Mouse (Mus musculus) spleen, adult 12 weeks (tissue): Measurements from ENCODE around the gene Cacnb4.

Experiments used
- DNase-seq: peaks from one replicate; pipeline ENCODE4 v3.0.0; 2022; ENCODE audit warnings: low spot score

The Cacnb4 gene

DNA sequence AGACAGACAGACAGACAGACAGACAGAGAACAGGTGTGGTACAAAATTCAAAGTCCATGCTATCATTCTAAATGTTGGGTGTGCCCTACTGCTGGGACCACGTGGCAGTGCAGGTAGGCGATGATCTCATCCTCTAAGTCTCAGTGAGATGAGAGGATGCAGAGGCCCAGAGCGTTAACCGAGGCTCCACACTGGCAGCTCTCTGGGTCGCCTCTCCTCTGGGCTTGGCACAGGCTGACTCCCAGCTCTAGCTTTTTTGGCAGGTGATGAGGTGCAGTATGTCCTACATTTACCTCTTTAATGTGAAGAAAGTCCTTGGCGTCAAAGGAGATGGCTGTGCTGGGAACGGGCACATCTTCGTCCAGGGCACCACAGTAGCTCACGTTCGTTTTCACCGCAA lies 202.1 kb downstream of the Cacnb4 start:
- no peak for DNase-seq

DNA sequence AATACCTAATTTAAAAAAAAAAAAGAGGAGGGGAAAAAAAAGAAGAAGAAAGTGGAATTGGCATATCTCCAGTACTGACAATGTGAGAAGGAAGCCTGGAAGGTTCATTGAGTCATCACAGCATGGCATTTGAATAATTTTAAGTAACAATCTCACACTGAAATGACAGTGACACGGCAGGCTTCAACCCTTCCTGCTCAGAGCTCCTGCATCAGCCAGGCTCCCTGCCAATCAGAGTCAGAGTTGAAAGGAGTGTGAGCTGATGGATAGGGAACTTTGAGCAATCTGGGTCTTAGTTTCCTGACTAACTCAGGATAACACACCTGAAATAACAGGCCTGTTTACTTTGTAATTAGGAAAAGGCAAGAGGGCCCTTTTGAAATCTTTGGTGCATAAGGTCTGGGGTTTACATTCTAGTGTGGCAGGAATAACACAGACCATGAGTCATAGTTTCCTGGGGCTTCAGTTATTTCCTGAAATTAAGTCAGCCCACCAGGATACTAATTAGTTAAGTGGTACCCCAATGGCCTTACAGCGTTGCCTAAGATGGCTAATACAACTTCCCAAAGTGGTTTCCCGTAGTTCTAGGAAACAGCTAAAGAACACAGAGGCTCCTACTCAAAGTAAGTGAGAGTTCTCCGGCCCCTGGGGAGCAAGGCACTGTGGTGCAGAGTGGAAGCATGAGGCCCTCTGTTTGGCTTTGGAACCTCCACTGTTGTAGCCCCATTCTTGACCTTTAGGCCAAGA lies 204.9 kb downstream of the Cacnb4 start:
- DNase-seq, result no peak

DNA sequence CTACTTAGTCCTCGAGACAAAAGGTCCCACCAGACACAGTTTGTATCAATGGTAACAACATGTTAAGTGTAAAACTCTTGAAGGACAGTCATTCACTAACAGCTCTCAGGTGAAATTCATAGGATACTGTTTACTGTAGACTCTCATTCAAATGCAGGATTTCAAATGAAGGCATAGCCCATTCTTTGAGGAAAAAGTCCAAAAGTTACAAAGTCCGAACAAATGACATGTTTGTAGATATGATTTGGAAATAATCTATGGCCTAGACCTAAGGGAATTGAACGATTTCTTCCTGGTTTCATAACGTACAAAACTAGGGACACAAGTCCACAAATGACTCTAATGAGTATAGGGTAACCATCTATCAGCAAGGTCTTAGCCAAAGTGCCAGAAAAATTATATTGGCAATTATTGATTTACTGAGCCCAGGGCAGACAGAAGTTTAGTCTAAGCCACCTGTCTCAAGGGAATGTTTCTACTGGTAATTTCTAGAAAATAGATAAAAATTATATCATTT lies 206.5 kb downstream of the Cacnb4 start:
- no peak for DNase-seq

DNA sequence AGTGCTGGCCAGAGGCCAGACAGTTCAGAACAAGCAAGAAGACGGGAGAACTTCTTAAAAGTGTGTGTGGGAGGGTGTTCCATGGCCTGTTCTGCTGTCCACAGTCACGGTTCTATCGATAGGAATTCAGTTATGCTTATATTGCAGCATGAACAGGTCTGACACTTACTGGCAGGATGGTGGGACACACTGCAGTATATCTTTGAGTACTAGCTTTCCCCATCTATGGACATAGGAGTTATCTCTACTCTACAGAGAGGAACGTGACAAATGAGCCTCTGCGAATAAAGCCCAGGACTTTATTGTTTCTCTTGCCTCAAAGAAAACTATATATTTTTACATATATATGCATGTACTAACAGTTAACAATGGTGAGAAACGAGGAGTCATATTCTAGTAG lies 209.0 kb downstream of the Cacnb4 start:
- DNase-seq, result no peak

DNA sequence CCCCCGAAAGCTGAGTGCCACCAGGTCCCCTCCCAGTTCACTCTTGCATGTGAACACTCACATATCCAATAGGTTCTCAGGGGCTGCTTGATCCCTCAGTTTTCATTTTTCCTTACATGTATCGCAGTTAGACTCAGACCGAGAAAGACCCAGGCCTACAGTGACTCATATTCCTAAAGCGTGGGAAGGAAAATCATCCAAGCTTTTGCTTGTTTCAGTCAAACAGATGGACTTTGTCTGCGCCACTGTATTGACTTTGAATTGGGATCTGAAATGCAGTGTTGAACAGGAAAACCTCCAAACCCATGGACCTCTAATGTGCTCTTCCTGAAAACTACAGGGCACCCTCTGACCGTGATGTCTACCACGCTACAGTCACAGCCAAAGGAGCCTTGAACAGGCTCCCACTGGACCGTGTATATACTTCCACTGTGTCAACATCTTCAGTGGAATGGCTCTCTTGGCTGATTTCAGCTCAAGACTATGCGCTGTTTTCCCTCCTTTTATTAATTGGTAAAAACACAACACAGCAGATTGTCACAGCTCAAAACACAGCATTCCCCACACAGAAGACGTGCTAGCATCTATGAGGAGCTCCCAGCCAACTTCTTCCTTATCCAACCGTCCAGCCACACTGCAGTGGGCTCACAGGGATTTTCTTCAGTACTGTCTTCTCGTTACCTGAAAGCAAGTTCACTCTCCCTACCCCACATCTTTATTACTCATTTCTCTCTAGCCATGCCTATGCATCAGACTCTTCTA lies 215.2 kb downstream of the Cacnb4 start:
- DNase-seq, result no peak

DNA sequence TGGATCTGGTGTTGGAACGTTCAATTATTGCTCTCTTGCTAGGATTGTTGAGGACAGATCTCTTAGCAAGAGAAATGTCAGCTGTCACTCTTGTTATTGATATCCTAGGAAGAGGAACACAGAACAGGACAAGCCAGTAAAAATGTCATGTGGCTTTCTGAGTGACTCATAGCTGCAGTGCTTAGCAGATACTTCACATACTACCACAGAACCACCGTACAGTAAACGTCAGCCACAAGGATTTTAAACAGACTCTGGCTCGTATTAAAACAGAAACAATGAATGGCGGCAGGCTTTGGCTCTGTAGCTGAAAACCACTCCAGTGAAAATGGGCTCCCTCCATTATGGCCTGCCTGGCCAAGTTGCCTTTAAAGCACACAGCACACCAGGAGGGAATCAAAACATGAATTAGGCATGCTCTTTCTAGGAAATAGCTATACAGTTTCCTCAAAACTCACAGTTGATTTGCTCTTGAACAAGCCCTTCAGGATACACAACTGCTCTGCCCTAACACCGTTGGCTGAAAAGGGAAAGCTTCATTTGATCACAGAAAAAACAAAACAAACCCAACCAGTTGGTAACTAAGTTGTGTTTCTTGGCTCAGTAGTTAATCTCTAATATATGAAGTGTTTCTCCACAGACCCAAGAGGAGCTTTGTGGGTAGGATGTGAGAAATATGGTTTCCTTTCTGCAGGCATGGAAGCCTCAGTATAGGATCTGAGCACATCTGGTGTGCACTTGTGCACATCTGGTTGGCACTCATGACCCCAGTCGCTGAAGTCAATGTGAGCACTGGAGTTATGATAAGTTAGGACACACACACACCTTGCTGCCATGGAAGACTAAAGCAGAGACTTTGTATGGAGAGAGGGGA lies 220.8 kb downstream of the Cacnb4 start:
- no peak for DNase-seq

DNA sequence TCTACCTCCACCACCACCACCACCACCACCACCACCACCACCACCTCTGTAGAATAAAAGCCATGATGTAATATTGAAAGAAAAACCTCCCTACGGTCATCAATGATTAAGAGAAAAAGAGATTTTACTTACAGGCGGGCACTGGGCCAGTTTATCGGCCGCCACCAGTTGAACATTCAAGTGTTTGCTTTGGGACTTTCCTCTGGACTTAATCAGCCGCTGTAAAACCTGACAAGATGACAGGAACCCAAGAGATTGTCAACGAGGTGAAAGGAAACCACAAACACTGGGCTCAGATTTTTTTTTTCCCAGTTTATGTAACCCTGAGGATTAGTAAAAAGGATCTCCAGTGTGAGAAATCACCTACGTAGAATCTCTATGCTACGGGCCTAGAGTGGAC lies 226.8 kb downstream of the Cacnb4 start:
- DNase-seq, result no peak

DNA sequence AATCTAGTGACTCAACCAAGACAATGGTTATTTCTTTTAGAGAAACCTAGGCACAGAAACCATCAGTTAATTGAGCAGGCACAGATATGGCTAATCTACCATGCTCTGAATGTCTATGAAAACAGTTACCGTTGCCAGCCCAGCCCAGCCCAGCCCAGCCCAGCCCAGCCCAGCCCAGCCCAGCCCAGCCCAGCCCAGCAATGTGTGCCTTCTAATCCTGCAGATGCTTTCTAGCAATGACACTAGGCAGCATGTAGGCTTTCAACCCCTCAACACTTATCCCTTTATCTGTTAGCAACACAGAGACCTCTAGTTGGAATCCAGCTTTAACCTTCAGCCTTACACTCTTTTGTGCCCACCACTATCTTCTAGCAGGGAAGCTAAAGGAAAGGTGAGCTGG lies 227.7 kb downstream of the Cacnb4 start:
- DNase-seq, result no peak

DNA sequence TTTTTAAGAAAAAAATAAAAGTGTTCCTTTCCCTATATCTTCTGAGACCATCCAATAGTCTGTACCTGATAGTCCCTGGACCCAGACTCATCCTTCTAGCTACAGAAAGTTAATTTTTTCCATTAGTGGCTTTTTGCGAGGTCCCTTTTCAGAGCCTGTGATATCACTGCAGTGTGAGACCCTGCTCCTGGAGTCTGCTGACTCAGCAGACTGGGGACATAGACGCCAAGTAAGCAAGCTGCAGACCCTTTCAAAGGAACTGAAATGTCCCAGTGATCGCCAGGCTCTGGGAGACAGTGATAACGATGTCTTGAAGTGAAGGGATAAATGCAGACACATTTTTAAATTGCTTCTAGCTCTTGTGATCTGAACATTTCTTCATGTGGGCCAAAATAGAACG lies 230.0 kb downstream of the Cacnb4 start:
- no peak for DNase-seq

DNA sequence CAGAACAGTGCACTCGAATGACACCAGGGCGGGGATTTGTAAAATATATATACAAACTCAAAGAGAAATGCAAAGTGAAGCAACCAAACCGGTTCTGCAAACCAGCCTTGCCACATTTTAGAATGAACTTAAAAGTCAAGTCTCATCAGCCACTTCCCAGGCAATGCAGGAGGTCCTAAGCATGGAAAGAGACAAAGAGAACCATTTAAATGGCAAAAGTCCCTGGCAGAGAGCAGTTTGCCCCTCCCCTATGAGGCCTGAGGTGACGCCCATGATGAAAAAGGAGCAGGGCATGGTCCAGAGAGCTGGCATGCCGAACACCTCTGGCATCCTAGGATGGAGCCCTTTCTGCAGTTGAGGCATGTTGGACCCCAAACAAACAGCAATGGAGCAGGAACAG lies 234.5 kb downstream of the Cacnb4 start:
- DNase-seq, result no peak

DNA sequence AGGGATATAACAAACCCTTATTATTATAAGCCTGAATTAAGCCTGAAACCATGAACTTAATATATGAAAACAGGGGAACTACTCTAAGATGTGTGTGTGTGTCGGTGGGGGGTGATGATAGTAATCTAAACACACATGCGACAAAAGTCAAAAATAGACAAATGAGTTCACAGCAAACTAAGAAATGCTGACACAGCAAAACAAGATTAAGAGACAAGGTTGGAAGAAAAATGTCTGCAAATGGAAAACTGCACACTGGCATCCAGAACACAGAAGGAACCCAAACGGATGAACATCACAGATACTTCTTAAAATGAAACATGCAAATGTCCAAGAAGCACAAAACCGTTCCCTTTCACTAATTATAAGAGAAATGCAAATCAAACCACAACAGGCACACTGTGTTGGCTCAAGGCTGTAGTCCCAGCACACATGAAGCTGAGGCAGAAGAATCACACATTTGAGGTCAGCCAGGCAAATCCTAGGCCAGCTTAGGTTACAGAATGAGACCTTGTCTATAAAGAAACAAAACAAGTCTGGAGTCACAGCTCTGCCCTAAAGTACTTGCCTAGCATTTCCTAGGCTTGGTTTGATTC lies 236.1 kb downstream of the Cacnb4 start:
- no peak for DNase-seq

DNA sequence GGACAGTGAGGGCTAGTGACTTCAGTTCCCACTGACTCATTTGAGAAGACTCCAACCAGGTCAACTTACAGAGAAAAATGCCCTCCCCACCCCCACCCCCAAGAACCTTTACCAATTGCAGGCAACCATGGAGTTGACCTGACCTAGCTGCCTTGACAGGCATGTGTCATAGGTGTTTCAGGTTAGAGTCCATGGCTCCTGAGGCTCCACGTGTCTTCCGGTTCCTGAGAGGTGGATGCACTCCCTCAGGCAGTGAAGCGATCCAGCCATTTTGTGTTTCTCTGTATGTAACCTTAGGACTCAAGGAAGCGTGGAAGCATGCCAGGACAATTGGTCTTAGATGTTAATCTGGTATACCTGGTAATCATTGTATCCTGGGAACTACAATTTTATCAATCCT lies 238.2 kb downstream of the Cacnb4 start:
- DNase-seq, result no peak

DNA sequence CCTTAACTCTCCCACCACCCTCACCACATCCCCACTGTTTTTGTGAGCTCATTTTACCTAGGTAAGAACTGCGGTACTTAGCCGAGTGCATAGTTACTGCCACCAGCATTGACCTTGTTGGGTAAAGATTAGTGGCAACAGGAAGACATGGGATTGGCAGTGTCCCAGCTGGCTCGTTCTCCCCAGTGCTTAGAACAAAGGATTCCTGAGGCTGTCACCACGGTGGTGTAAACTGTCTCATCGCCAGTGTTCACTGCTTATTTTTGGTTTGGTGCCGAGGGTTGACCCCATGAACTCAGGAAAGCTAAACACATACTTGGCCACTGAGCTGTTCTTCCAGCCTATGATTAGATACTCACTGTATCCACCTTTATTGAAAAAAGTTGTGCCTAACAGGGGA lies 238.6 kb downstream of the Cacnb4 start:
- no peak for DNase-seq

DNA sequence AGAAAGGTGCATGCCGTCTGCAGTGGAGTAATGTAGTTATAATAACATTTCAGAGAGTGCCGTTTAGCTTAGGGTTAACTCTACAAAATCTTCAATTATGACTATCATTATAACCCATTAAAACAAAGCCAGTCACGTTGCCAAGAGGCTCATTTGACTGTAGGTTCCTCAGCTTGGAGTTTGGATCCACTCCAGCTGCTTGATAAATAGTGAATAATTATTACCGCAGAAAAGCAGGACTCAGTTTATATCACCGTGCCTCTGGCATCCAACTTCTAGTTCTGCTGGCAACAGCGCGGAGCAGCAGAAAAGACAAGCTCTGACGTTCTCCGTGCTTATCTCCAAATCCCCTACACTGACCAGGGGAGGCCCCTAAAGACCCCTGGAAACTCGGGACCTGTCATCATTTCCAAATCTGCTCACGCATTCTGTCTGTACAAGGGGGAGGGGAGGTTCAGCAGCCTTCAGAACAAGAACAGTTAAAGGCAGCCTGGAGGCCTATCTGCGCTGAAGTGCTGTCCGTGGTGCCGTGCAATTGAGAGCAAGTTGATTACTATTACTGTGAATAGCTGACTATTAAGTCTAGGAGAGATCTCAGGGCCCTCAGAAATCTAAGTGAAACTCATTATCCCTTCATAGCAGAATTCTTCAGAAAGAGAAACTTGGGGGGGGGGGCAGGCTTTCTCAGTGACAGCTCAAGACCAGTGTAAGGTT lies 240.6 kb downstream of the Cacnb4 start:
- DNase-seq, result no peak

DNA sequence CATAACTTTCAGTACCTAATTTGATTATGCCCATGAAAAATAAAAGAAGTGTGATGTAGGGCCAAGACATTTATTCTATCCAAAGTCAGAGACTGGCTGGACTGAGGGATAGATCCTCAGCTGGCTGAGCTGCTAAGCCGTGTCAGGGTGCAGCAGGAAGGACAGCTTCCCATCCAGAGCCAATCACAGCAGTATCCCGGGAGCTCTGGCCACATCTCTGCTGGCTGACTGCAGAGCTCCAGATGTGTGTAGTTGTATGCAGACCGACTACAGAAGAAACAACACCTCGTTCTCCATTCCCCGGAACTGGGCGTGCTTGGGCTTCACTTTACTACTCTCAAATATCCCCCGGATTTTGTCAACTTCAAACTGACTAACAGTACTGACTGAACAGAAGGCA lies 243.3 kb downstream of the Cacnb4 start:
- no peak for DNase-seq

DNA sequence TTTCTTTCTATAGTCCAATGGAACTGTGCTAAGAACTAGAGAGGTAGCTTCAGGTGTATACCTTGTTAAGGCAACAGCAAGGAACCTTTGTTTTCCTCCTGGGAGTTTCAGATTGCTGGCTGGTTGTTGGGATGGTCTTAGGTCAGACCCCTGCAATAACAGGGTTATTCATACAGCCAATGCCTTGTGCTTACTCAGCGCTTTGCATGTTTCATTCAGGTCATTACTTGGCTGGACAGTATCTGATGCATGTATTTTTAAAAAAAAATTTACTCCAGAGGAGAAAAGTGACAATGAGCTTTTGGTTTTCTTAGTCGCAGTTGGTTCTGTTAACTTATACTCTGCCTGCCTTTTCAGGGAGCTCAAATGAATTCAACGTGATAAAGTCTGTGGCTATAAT lies 249.2 kb downstream of the Cacnb4 start:
- no peak for DNase-seq

DNA sequence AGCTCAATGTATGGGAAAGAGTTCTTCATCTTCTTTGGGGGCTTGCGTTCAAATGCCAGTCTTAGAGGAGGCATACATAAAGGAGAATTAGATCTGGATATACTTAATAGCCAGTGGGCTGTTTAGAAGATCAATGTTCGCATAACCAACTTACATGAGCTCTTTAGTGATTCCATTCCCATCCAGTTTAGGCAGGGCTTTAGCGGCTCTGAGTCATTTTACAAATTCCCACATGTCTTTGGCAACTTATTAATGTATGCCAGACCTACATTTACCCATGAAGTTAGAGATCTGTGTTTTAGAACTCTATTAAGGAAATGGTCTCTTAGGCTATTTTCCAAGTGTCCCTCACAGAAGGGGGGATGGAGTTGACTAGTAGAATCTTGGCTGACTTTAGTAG lies 250.6 kb downstream of the Cacnb4 start:
- DNase-seq, result no peak

DNA sequence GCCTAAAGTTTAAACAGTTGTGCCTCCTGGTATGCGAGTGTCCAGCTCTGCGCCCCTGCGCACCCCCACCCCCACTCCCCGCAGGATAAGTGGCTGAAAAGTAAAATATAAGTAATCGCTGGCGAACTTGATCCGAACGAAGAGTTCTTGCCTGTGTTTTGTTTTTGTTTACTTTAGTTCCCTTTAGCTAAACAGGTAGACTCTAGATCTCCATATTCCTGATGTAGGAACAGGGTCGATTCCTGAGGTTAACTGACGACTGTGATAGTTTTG lies 251.2 kb downstream of the Cacnb4 start:
- DNase-seq, result no peak

DNA sequence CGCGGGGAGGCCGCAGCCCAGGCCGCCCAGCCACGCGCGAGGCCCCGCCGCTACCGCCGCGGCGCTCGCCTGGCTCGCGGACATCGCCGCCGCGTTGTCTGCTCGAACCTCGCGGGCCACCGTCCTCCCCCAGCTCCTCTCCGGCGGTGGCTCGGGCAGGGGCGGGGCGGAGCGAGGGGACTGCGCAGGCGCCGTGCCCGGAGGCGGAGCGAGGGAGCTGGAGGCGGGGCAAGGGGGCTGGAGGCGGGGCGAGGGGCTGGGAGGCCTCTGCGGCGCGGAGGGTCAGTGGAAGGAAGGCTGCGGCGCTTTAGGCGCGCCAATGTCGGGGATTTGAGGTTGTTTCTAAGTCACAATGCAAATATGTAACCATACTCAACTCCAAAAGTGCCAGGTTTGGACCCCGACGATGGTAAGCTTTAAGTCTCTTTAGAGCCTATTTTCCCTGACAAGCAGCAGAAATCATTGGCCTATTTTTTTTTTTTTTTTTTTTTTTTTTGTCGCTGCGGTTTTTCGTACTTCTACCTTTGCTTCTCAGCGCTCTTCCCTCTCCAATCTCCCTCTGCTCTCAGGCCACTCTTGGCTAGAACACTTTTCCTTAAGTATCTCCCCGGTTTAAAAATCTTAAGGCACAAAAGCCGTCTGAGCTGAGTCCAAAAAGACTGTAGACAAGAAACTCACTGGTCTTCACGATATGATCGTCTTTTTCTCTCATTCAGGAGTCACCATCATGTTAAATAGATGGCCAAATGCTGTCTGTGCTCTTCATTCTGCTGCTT lies 251.7 kb downstream of the Cacnb4 start, which contains the start of gene Arl5a:
TSS of gene Arl5a (minus strand) at position 155 of the 776 bp plus-strand sequence.
- peak; percentile 87 for DNase-seq

DNA sequence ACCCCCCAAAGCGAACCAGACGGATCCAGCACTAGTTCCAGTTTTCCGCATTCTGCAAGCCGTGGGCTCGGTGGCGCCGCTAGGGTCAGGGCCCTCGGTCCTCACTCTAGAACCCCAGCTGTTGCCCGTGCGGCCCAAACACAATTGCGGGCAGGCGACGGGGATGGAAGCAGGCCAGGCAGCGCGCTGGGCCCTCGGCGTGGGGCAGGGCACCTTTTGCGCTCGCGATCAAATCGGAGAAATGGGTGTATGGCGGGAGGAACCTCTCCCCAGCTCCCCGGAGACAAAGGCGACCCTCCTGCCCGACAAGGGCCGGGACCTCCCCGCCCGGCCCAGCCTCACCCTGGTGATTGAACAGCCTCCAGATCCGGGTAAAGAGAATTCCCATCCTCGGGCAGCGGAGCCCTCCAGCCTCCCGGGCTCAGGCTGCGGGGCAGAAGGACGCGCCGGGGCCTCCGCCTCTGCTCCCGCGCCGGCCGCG lies 252.3 kb downstream of the Cacnb4 start:
- no peak for DNase-seq
